Mouse (Mus musculus) small intestine, adult 2 months (tissue): Measurements from ENCODE around the gene Dapk1.

ENCODE experiments used
- CTCF ChIP-seq: fragments of 200-500 bp; IDR thresholded peaks from 2 replicates; pipeline ENCODE4 v1.5.1; 2012; ENCODE audit warnings: low read depth, mild to moderate bottlenecking, control low read depth, inconsistent platforms, low read length, moderate library complexity, mixed read lengths; ENCODE audit not compliant: insufficient replicate concordance, insufficient read length; ENCODE audit errors: extremely low read depth
- POLR2A ChIP-seq: fragments of 200-500 bp; IDR thresholded peaks from 2 replicates; pipeline ENCODE4 v1.6.1; 2012; ENCODE audit warnings: low read depth, mild to moderate bottlenecking, control low read depth, inconsistent platforms, low read length, moderate library complexity

DNA sequence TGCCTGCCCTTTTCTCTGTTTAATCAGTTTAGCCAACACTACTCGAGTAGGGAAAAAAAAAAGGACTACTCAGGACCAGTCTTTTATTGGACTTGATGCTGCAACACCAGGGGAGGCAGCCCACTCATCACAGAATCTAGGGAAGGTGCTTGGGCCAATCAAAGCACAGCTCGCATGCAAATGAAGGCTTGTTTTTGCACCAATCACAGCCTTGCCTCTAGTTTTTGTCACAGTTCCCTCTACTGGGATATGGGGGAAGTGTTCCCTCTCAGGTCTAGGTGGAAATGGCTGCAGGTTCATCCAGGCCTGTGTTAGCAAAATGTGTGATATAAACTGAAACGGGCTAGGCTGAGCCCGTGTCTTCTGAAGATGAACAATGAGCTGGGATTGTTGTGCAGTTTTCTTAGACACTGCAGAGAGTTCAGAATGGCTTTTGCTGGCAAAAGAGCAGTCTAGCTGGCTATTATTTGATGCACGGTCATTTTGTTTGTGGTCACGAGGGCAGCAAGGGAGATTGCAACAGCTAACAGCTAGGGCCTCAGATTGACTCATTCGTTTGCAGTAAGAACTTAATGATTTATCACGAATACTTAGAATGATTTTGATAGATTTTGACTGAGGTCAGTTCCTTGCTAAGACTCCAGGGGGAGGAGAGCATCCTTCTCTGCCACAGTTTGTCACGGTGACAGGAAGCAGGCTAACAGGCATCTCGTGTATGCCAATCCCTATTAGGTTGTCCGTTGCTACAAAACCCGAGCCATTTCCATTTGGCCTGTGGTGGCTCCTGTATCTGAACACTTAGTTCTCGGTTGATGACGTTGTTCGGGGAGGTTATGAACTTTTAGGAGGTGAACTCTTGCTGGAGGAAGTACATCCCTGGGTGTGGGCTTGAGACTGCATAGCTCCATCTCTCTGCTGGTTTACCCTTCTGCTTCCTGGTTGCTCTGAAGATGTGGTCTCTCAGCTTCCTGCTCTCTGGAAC lies 81.3 kb downstream of the Dapk1 start:
- TF ChIP-seq CTCF (no peak), POLR2A (no peak)
